Mouse (Mus musculus): Measurements from ENCODE around the gene Mllt11. TPM values are rescaled to one million over a fixed set of nuclear protein-coding genes. Genes with fewer than 3 reads are reported as not detected.
A peak's percentile ranks its signal among the peaks of the same experiment; 100 is the strongest.

Mllt11 gene
- total and polyA plus RNA-seq, 2 experiments from 2014 or later = 347 to 446 TPM

DNA sequence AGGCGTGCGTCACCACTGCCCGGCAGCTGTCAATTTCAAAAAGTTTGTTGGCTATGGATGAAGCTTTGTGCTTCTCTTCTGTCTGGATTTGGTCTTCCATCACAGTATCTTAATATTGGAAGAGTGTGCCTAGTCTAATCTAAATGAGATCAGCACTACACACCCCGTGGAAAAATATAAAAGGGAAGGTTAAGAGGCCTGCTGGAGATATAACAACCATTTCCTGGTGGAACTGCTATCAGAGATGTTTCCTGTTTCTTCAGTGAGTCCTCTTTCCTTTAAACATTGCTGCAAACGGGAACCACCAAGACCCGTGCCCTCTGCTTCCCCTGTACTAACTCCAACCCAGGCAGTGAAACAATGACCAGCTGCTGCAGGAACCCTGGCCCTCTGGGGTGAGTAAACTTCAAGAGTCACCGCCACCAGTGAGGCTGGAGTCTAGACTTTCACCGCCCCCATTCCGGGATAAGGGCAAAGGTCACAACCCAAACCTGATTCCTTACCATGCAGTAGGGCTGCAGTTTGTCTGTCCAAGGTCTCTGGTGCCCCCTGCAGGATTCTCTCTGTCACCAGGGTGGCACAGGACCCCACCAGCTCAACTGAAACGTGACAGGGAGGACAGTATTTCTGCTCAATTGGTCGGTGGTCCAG is 31.2 kb upstream of the Mllt11 start:
- TF ChIP-seq CTCF (IDR thresholded peaks at IDR 0.05; ENCODE audit: low read depth) = peak; percentile 69
- Histone ChIP-seq H3K4me2 (ENCODE audit: low read depth, low read length) (no peak overlapping the region), H3K4me1 (ENCODE audit: insufficient read depth, low read length) (no peaks in the 10 kb centered on the region), H3K9ac (replicated peaks; ENCODE audit: low read length) (no peak overlapping the region), H3K27ac (no peak overlapping the region), H3K9me3 (ENCODE audit: low read length) (no peaks in the 10 kb centered on the region), H3K36me3 (ENCODE audit: insufficient read depth, low read length) (peaks cover 42% of the 10 kb centered on the region), H3K4me3 (ENCODE audit: low read length) (no peak overlapping the region), H3K27me3 (ENCODE audit: insufficient read depth, low read length) (no peaks in the 10 kb centered on the region)
- ATAC-seq (no peak; the same call in 1 of the 2 replicates), DNase-seq (ENCODE audit: low spot score) (peak; percentile 56)
- 50% methylated on average over 11 of the region's 11 CpGs for WGBS

DNA sequence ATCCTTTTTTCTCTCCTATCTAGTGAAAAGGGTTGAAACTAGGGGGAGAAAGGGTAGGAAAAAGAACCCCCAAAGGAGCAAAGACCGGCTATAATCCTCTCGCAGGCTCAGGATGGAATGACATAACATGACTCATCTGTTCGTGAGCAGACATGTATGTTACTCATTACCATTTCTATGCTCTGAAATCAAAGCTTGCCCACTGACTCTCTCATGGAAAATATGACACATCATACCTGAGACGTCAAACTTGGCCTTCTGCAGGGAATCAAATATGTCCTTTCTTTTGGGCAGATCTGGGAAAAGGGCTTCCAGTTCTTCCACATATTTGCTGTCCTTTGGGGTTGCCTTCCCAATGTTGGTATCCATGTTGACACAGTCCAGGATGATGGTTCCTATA is 30.0 kb upstream of the Mllt11 start:
- Histone ChIP-seq H3K4me1 (ENCODE audit: insufficient read depth, low read length) (no peaks in the 10 kb centered on the region), H3K36me3 (ENCODE audit: insufficient read depth, low read length) (peaks cover 42% of the 10 kb centered on the region), H3K9me3 (ENCODE audit: low read length) (no peaks in the 10 kb centered on the region), H3K27ac (no peak overlapping the region), H3K4me3 (ENCODE audit: low read length) (no peak overlapping the region), H3K27me3 (ENCODE audit: insufficient read depth, low read length) (no peaks in the 10 kb centered on the region), H3K9ac (replicated peaks; ENCODE audit: low read length) (no peak overlapping the region), H3K4me2 (ENCODE audit: low read depth, low read length) (no peak overlapping the region)
- no peak for TF ChIP-seq CTCF (IDR thresholded peaks at IDR 0.05; ENCODE audit: low read depth)
- no peak for ATAC-seq
- no peak for DNase-seq (ENCODE audit: low spot score)
- 95% methylated on average over 4 of the region's 4 CpGs for WGBS

DNA sequence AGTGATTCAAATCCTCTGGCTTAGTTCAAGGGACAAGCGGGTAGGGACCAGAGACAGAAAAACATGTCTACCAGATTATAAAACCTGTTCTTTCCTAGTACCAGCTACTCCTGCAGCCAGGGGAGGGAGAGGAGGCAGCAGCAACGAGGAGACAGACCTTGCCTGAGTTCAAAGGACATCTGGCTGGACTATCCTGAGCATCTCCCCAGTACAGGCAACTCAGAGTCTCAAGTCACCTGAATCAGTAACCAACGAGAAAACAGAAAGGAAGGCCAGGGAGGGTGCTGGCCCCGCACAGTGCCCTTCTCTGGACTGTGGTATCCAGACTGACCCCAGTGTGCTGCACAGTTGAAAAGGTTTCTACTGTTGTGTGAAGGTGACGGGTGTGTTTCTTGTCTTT is 25.0 kb upstream of the Mllt11 start:
- no peak overlapping the region for H3K4me2 ChIP-seq (ENCODE audit: low read depth, low read length)
- H3K9ac ChIP-seq (replicated peaks; ENCODE audit: low read length) = no peak overlapping the region
- DNase-seq (ENCODE audit: low spot score) (no peak), ATAC-seq (no peak)
- H3K27ac ChIP-seq = no peak overlapping the region
- H3K4me3 ChIP-seq (ENCODE audit: low read length) = no peak overlapping the region
- TF ChIP-seq CTCF (IDR thresholded peaks at IDR 0.05; ENCODE audit: low read depth) = no peak
- H3K4me1 ChIP-seq (ENCODE audit: insufficient read depth, low read length) = no peaks in the 10 kb centered on the region
- H3K36me3 ChIP-seq (ENCODE audit: insufficient read depth, low read length) = peaks cover 33% of the 10 kb centered on the region
- H3K9me3 ChIP-seq (ENCODE audit: low read length) = no peaks in the 10 kb centered on the region
- H3K27me3 ChIP-seq (ENCODE audit: insufficient read depth, low read length) = no peaks in the 10 kb centered on the region
- 88% methylated on average over 5 of the region's 5 CpGs for WGBS

DNA sequence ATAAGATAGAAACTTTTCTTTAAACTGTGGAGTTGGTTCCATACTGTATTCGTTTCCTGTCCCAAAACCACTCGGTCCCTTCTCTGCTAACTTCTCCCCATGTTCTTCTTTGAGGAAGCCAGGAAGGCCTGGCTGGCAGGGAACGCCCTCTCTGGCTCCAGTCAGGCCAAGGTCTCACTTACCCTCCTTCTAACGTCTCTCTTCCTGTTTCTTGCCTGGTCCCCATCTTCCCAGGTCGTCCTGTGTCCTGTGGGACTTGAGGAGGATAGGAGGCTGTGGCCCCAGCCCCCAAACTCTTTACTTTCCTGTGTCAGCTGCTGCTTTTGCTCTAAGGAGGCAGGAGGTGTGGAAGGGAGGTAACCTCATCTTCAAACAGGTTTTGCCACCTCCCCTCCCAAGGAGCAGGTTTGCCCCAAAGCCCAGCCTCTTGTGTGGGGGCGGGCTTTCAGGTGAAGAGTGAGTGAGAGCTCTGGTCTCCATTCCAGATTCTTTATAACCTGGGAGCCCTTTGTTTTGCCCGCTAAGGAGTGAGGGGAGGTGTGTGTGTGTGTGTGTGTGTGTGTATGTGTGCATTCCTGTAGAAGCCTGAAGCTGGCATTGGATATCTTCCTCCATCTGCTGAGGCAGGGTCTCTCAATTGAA is 18.9 kb upstream of the Mllt11 start, which contains the start of gene Bnipl:
Gene Bnipl (minus strand): TSS at position 411 of the 642 bp plus-strand sequence.
- no peak within 1 kb of the TSS for H3K27ac ChIP-seq
- peaks cover 11% of the 10 kb centered on the region for H3K36me3 ChIP-seq (ENCODE audit: insufficient read depth, low read length)
- H3K4me2 ChIP-seq (ENCODE audit: low read depth, low read length) = no peak within 1 kb of the TSS
- H3K9me3 ChIP-seq (ENCODE audit: low read length) = no peaks in the 10 kb centered on the region
- WGBS = 63% methylated on average over 7 of the region's 7 CpGs
- no peak for TF ChIP-seq CTCF (IDR thresholded peaks at IDR 0.05; ENCODE audit: low read depth)
- H3K27me3 ChIP-seq (ENCODE audit: insufficient read depth, low read length) = no peaks in the 10 kb centered on the region
- H3K4me1 ChIP-seq (ENCODE audit: insufficient read depth, low read length) = no peaks in the 10 kb centered on the region
- no peak for ATAC-seq
- DNase-seq (ENCODE audit: low spot score) = no peak
- no peak within 1 kb of the TSS for H3K4me3 ChIP-seq (ENCODE audit: low read length)
- no peak within 1 kb of the TSS for H3K9ac ChIP-seq (replicated peaks; ENCODE audit: low read length)

DNA sequence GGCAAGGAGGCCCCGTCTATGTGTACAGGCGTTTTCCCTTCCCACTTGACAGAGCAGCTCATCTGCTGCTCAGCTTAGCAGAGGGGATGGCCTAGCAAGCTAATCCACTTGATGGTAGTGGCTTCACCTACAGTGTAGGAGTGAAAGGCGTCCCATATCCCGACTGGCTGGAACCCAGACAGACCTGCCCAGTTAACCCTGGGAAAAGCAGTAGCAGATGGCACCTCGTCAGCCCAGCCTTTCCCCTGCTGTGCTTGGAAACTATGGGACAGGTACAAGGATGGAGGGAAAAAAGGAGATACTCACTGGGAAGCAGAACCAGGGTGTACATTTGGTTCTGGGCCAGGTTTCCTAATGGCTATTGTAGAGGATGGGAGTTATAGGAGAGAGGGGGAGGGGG is 18.4 kb upstream of the Mllt11 start:
- no peak for DNase-seq (ENCODE audit: low spot score)
- no peak for TF ChIP-seq CTCF (IDR thresholded peaks at IDR 0.05; ENCODE audit: low read depth)
- Histone ChIP-seq H3K9ac (replicated peaks; ENCODE audit: low read length) (no peak overlapping the region), H3K4me3 (ENCODE audit: low read length) (no peak overlapping the region), H3K27ac (no peak overlapping the region), H3K27me3 (ENCODE audit: insufficient read depth, low read length) (no peaks in the 10 kb centered on the region), H3K4me2 (ENCODE audit: low read depth, low read length) (no peak overlapping the region), H3K4me1 (ENCODE audit: insufficient read depth, low read length) (no peaks in the 10 kb centered on the region), H3K9me3 (ENCODE audit: low read length) (no peaks in the 10 kb centered on the region), H3K36me3 (ENCODE audit: insufficient read depth, low read length) (peaks cover 11% of the 10 kb centered on the region)
- ATAC-seq = no peak
- 77% methylated on average over 5 of the region's 5 CpGs for WGBS

DNA sequence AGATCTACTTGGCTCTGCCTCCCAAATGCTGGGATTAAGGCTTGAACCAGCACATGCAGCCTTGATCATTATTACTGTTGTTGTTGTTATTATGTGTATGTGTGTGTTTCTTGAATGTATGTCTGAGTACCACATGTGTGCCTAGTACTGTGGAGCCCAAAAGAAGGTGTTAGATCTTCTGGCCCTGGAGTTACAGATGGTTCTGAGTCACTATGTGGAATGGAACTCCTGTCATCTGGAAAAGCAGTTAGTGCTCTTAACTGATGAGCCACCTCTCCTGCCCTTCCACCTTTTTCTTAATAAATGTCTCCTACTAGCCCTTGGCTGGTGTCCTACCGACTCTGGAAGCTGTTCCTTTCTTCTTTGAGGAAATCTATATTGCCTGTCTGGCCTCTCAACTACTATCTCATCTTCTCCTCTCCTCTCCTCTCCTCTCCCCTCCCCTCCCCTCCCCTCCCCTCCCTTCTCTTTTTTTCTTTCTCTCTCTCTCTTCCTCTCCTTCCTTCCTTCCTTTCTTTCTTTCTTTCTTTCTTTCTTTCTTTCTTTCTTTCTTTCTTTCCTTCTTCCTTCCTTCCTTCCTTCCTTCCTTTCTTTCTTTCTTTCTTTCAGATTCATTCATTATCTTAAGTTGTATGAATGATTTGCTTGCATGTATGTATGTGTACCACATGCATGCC is 15.8 kb upstream of the Mllt11 start:
- TF ChIP-seq CTCF (IDR thresholded peaks at IDR 0.05; ENCODE audit: low read depth) = no peak
- H3K4me2 ChIP-seq (ENCODE audit: low read depth, low read length) = no peak overlapping the region
- H3K4me3 ChIP-seq (ENCODE audit: low read length) = no peak overlapping the region
- no peak overlapping the region for H3K9ac ChIP-seq (replicated peaks; ENCODE audit: low read length)
- no peaks in the 10 kb centered on the region for H3K36me3 ChIP-seq (ENCODE audit: insufficient read depth, low read length)
- H3K27me3 ChIP-seq (ENCODE audit: insufficient read depth, low read length) = no peaks in the 10 kb centered on the region
- no peaks in the 10 kb centered on the region for H3K4me1 ChIP-seq (ENCODE audit: insufficient read depth, low read length)
- ATAC-seq = no peak
- 74% methylated on average over 1 of the region's 1 CpGs for WGBS
- H3K9me3 ChIP-seq (ENCODE audit: low read length) = no peaks in the 10 kb centered on the region
- no peak overlapping the region for H3K27ac ChIP-seq
- no peak for DNase-seq (ENCODE audit: low spot score)
